Mouse (Mus musculus): ENCODE measurements around the gene Hat1.

GRCm38 (mm10) chr2:71466103-71466502 lies 77.3 kb downstream of the Hat1 start:
- TF ChIP-seq POLR2A (IDR thresholded peaks at IDR 0.05; ENCODE audit: extremely low read depth, insufficient read depth, low read length) (no peak), CTCF (IDR thresholded peaks at IDR 0.05; ENCODE audit: extremely low read depth, insufficient read depth, low read length) (no peak)
